Comparison of ENCODE assay signal across 9 mouse cellular contexts in genomic region chr1:165503307-165504024, GRCm38 (mm10). TPM values are rescaled to one million over a fixed set of nuclear protein-coding genes. Genes with fewer than 3 reads are reported as not detected.
A peak's percentile ranks its signal among the peaks of the same experiment; 100 is the strongest.
DNase-seq lines count a peak whose midpoint lies in the region; ATAC-seq and TF ChIP-seq lines count a peak whose summit lies in the region.
"Had no signal": no experiment of that assay in that cellular context is flagged by ENCODE, and none has a peak within 500 bp of the region (broad histone marks: within the 10 kb centered on the region; RNA-seq: fewer than 3 reads in every experiment).

No protein-coding gene starts in this region.

- in situ Hi-C loops in Patski (cut with MboI; ENCODE audit: low pct_unique_long_range_greater_than_20kb), result no loop called here

- peak; percentile 10 for DNase-seq in forebrain, embryonic 14.5 days (ENCODE audit: low spot score)
- DNase-seq in forebrain, embryonic 10.5 days (ENCODE audit: extremely low spot score, low spot score), result no peak
- DNase-seq in Patski (ENCODE audit: low read depth, low spot score), result no peak
- peak; percentile 37 for DNase-seq in fibroblast of lung, adult 2 months (ENCODE audit: low read depth)
- peak; percentile 41 for DNase-seq in lung, adult 2 months
- no peak for DNase-seq in cerebellum, adult 9-10 months

- TF ChIP-seq POLR2A in lung, adult 2 months (IDR thresholded peaks at IDR 0.05; ENCODE audit: borderline replicate concordance, extremely low read depth, low read depth, low read length), result no peak

- no peaks in the 10 kb centered on the region for H3K9me3 ChIP-seq in forebrain, embryonic 14.5 days (replicated peaks; ENCODE audit: control insufficient read depth, low read length)
- no peaks in the 10 kb centered on the region for H3K9me3 ChIP-seq in forebrain, embryonic 10.5 days
- H3K9me3 ChIP-seq in intestine, postnatal 0 days (ENCODE audit: control insufficient read depth), result no peaks in the 10 kb centered on the region
- H3K9me3 ChIP-seq in stomach, embryonic 15.5 days, result no peaks in the 10 kb centered on the region
- H3K9me3 ChIP-seq: heart, embryonic 15.5 days had no signal

- WGBS in forebrain, embryonic 14.5 days, result 76% methylated on average over 10 of the region's 10 CpGs
- WGBS in forebrain, embryonic 10.5 days, result 65% methylated on average over 10 of the region's 10 CpGs
- 29% methylated on average over 10 of the region's 10 CpGs for WGBS in intestine, postnatal 0 days
- 27% methylated on average over 10 of the region's 10 CpGs for WGBS in lung, adult 2 months
- 20% methylated on average over 10 of the region's 10 CpGs for WGBS in stomach, embryonic 15.5 days

- no peak overlapping the region for H3K9ac ChIP-seq in forebrain, embryonic 14.5 days (ENCODE audit: low read length)
- no peak overlapping the region for H3K9ac ChIP-seq in intestine, postnatal 0 days (ENCODE audit: low read depth, low read length)
- H3K9ac ChIP-seq in stomach, embryonic 15.5 days, result no peak overlapping the region
- H3K9ac ChIP-seq: heart, embryonic 15.5 days had no signal

- H3K4me1 ChIP-seq in forebrain, embryonic 14.5 days (ENCODE audit: control insufficient read depth, insufficient read depth, low read length), result no peaks in the 10 kb centered on the region
- peaks cover 6% of the 10 kb centered on the region for H3K4me1 ChIP-seq in forebrain, embryonic 10.5 days
- no peaks in the 10 kb centered on the region; the same call in 1 of the 2 replicates for H3K4me1 ChIP-seq in intestine, postnatal 0 days (replicated peaks; ENCODE audit: control insufficient read depth, insufficient read depth, low read length)
- H3K4me1 ChIP-seq in lung, adult 2 months (ENCODE audit: control insufficient read depth, insufficient read depth, low read length), result peaks cover 5% of the 10 kb centered on the region; the same call in 1 of the 2 replicates
- no peaks in the 10 kb centered on the region for H3K4me1 ChIP-seq in stomach, embryonic 15.5 days

- TF ChIP-seq CTCF in Patski (IDR thresholded peaks at IDR 0.05), result peak; percentile 85
- peak; percentile 70 for TF ChIP-seq CTCF in intestine, postnatal 0 days (IDR thresholded peaks at IDR 0.05; ENCODE audit: low read depth)
- peak; percentile 70 for TF ChIP-seq CTCF in lung, adult 2 months (IDR thresholded peaks at IDR 0.05; ENCODE audit: insufficient read depth, low read length)

- no peak for ATAC-seq in forebrain, embryonic 14.5 days
- peak; percentile 83 for ATAC-seq in Patski
- no peak for ATAC-seq in intestine, postnatal 0 days
- peak; percentile 31; the same call in 1 of the 2 replicates for ATAC-seq in stomach, embryonic 15.5 days (ENCODE audit: insufficient read depth, low FRiP score, low read depth)

- H3K4me3 ChIP-seq in forebrain, embryonic 14.5 days (ENCODE audit: low read depth, low read length), result no peak overlapping the region
- H3K4me3 ChIP-seq in forebrain, embryonic 10.5 days, result no peak overlapping the region
- H3K4me3 ChIP-seq in intestine, postnatal 0 days (ENCODE audit: low read depth, low read length), result no peak overlapping the region
- H3K4me3 ChIP-seq in lung, adult 2 months (replicated peaks; ENCODE audit: extremely low read depth, low read depth, low read length), result no peak overlapping the region
- H3K4me3 ChIP-seq in stomach, embryonic 15.5 days (replicated peaks), result no peak overlapping the region
- H3K4me3 ChIP-seq: heart, embryonic 15.5 days had no signal

- POLR2A ChIA-PET in Patski (lab: Charles Lee), result interaction anchor here (1.3 kb wide), 1 partner anchor 42 kb away, joined by 3 read pairs; no protein-coding TSS in a partner anchor

- H3K36me3 ChIP-seq in forebrain, embryonic 14.5 days (ENCODE audit: control insufficient read depth, insufficient read depth, low read length), result no peaks in the 10 kb centered on the region
- no peaks in the 10 kb centered on the region for H3K36me3 ChIP-seq in forebrain, embryonic 10.5 days (replicated peaks)
- H3K36me3 ChIP-seq in intestine, postnatal 0 days (ENCODE audit: control insufficient read depth, insufficient read depth), result no peaks in the 10 kb centered on the region
- H3K36me3 ChIP-seq in stomach, embryonic 15.5 days, result no peaks in the 10 kb centered on the region
- H3K36me3 ChIP-seq: heart, embryonic 15.5 days had no signal

- no peak overlapping the region for H3K4me2 ChIP-seq in forebrain, embryonic 14.5 days (ENCODE audit: low read length)
- H3K4me2 ChIP-seq in intestine, postnatal 0 days (replicated peaks; ENCODE audit: low read depth), result no peak overlapping the region
- H3K4me2 ChIP-seq in stomach, embryonic 15.5 days, result no peak overlapping the region
- H3K4me2 ChIP-seq: heart, embryonic 15.5 days had no signal

- no peaks in the 10 kb centered on the region for H3K27me3 ChIP-seq in forebrain, embryonic 14.5 days (replicated peaks; ENCODE audit: control insufficient read depth, insufficient read depth, low read length)
- no peaks in the 10 kb centered on the region for H3K27me3 ChIP-seq in forebrain, embryonic 10.5 days (ENCODE audit: poor library complexity, severe bottlenecking)
- H3K27me3 ChIP-seq in Patski, result no peaks in the 10 kb centered on the region
- H3K27me3 ChIP-seq in intestine, postnatal 0 days (replicated peaks; ENCODE audit: control insufficient read depth, insufficient read depth, low read length), result no peaks in the 10 kb centered on the region
- H3K27me3 ChIP-seq in stomach, embryonic 15.5 days (replicated peaks), result no peaks in the 10 kb centered on the region
- H3K27me3 ChIP-seq: heart, embryonic 15.5 days had no signal

- H3K27ac ChIP-seq in forebrain, embryonic 14.5 days (ENCODE audit: low read depth, low read length), result no peak overlapping the region
- H3K27ac ChIP-seq in forebrain, embryonic 10.5 days, result no peak overlapping the region
- H3K27ac ChIP-seq in intestine, postnatal 0 days (ENCODE audit: low read depth, low read length), result no peak overlapping the region
- H3K27ac ChIP-seq in stomach, embryonic 15.5 days, result no peak overlapping the region
- H3K27ac ChIP-seq: heart, embryonic 15.5 days had no signal

- CTCF ChIA-PET in Patski (lab: Charles Lee), result interaction anchor here (0.7 to 3.3 kb wide), 11 partner anchors 10 to 149 kb away, joined by 3 to 9 read pairs (median 3); partner anchors contain the start of genes Dcaf6 and Mpc2

RNA-seq across cellular contexts. Expression of gene Adcy10, which starts 18.5 kb away (rescaled TPM):
- 0.05 and 0.14 TPM in 2 replicates for polyA plus RNA-seq in forebrain, embryonic 14.5 days (2014; fragmentation: Nextera tagmentation; extraction: Ambion mirVana)
- 0.11 TPM in 1 of 2 replicates, not detected in the other for polyA plus RNA-seq in forebrain, embryonic 10.5 days (2016; fragmentation: Nextera tagmentation; extraction: Ambion mirVana)
- polyA plus RNA-seq in Patski (2021), result 0.15 TPM
- polyA plus RNA-seq in intestine, postnatal 0 days (2015; fragmentation: Nextera tagmentation; extraction: Ambion mirVana), result not detected in 2 replicates
- polyA plus RNA-seq in lung, adult 2 months (2012; rRNA removed), result 0.08 and 0.14 TPM in 2 replicates
- not detected in 2 replicates for polyA plus RNA-seq in stomach, embryonic 15.5 days (2015; fragmentation: Nextera tagmentation; extraction: Ambion mirVana)
- polyA plus RNA-seq: heart, embryonic 15.5 days had no signal

RNA-seq across cellular contexts. Expression of gene Mpc2, which starts 43.0 kb away (rescaled TPM):
- polyA plus RNA-seq in forebrain, embryonic 14.5 days (2014; fragmentation: Nextera tagmentation; extraction: Ambion mirVana), result 190 and 197 TPM in 2 replicates
- 79.7 and 90.0 TPM in 2 replicates for polyA plus RNA-seq in forebrain, embryonic 10.5 days (2016; fragmentation: Nextera tagmentation; extraction: Ambion mirVana)
- polyA plus RNA-seq in Patski (2021), result 187 TPM
- polyA plus RNA-seq in intestine, postnatal 0 days (2015; fragmentation: Nextera tagmentation; extraction: Ambion mirVana), result 203 and 212 TPM in 2 replicates
- polyA plus RNA-seq in lung, adult 2 months (2012; rRNA removed), result 53.8 and 63.5 TPM in 2 replicates
- 157 and 159 TPM in 2 replicates for polyA plus RNA-seq in stomach, embryonic 15.5 days (2015; fragmentation: Nextera tagmentation; extraction: Ambion mirVana)

RNA-seq across cellular contexts. Expression of gene Dcaf6, which starts 43.2 kb away (rescaled TPM):
- 13.4 and 17.1 TPM in 2 replicates for polyA plus RNA-seq in forebrain, embryonic 14.5 days (2014; fragmentation: Nextera tagmentation; extraction: Ambion mirVana)
- polyA plus RNA-seq in forebrain, embryonic 10.5 days (2016; fragmentation: Nextera tagmentation; extraction: Ambion mirVana), result 5.8 and 6.5 TPM in 2 replicates
- 55.8 TPM for polyA plus RNA-seq in Patski (2021)
- 8.2 and 9.8 TPM in 2 replicates for polyA plus RNA-seq in intestine, postnatal 0 days (2015; fragmentation: Nextera tagmentation; extraction: Ambion mirVana)
- polyA plus RNA-seq in lung, adult 2 months (2012; rRNA removed), result 20.0 and 26.0 TPM in 2 replicates
- 16.1 and 17.2 TPM in 2 replicates for polyA plus RNA-seq in stomach, embryonic 15.5 days (2015; fragmentation: Nextera tagmentation; extraction: Ambion mirVana)

Comparison
In these comparisons a context has a peak if more than half of its experiments do, and no peak if none do; other contexts are left out.
1. DNase-seq: peak in forebrain, embryonic 14.5 days (single experiment), fibroblast of lung, adult 2 months (single experiment) and lung, adult 2 months (single experiment); none in forebrain, embryonic 10.5 days (single experiment), Patski (single experiment) and cerebellum, adult 9-10 months (single experiment).
2. ATAC-seq: peak in Patski (single experiment) and stomach, embryonic 15.5 days (single experiment); none in forebrain, embryonic 14.5 days (single experiment) and intestine, postnatal 0 days (single experiment).
3. Peak in every context shown above with its lines, with median percentiles within 50 percentile points of each other: CTCF ChIP-seq.